Mouse (Mus musculus): ENCODE measurements around the gene Tmtc1.

- TF ChIP-seq CTCF (IDR thresholded peaks at IDR 0.05; ENCODE audit: borderline replicate concordance, insufficient read depth, low read length) (no peak), POLR2A (IDR thresholded peaks at IDR 0.05; ENCODE audit: low read depth, low read length) (no peak)
These were observed 229.4 kb downstream of the Tmtc1 start for GRCm38 (mm10) chr6:148214765-148215164.

All from embryonic fibroblast, embryonic 13.5 days (primary cell).